Mouse (Mus musculus) olfactory bulb, adult 2 months (tissue): ENCODE measurements around the gene Sapcd1. TPM values are rescaled to one million over a fixed set of nuclear protein-coding genes. Genes with fewer than 3 reads are reported as not detected.
"Not testable (repeated sequence)": the region's sequence is repeated elsewhere in the genome, so short reads cannot be mapped to it uniquely, and the experiment has no call there.

ENCODE experiments used
- H3K27ac ChIP-seq: fragments of 200-500 bp; 2 replicates; pipeline ENCODE4 v1.5.1; 2012; ENCODE audit warnings: low read depth, low read length; ENCODE audit not compliant: insufficient read depth
- H3K4me1 ChIP-seq: fragments of 200-500 bp; 2 replicates; pipeline ENCODE4 v1.6.1; 2012; ENCODE audit warnings: low read length; ENCODE audit not compliant: control insufficient read depth, insufficient read depth
- H3K4me3 ChIP-seq: fragments of 200-500 bp; 2 replicates; pipeline ENCODE4 v1.5.1; 2012; ENCODE audit warnings: mild to moderate bottlenecking, low read depth, low read length, moderate library complexity; ENCODE audit not compliant: insufficient read depth
- CTCF ChIP-seq: fragments of 200-500 bp; IDR thresholded peaks from 2 replicates; pipeline ENCODE4 v1.5.1; 2012; ENCODE audit warnings: low read depth, mild to moderate bottlenecking, low read length, moderate library complexity; ENCODE audit not compliant: insufficient read depth
- POLR2A ChIP-seq: fragments of 200-500 bp; IDR thresholded peaks from 2 replicates; pipeline ENCODE4 v1.6.1; 2012; ENCODE audit warnings: mild to moderate bottlenecking, low read depth, low read length, moderate library complexity; ENCODE audit not compliant: insufficient read depth
- WGBS: fragments of 180-500 bp; shearing (Covaris S2); methylation state at CpG from one replicate; pipeline ENCODE4 v1.1.7; 2018; 5-methylcytosine and 5-hydroxymethylcytosine counted together
- polyA plus RNA-seq: library from polyadenylated mRNA; stranded (reverse); fragments of >200 nt; gene quantifications from 2 replicates; pipeline ENCODE4 v1.2.4, GENCODE M21; 2012; ENCODE audit warnings: low replicate concordance; ENCODE audit not compliant: missing spikeins, insufficient read depth, insufficient read length

The Sapcd1 gene
- polyA plus RNA-seq, 1 experiment = not detected

GRCm38 (mm10) chr17:34998526-34999430 lies 29.0 kb downstream of the Sapcd1 start:
- no peak overlapping the region for H3K4me3 ChIP-seq
- TF ChIP-seq CTCF (no peak), POLR2A (no peak)
- no peak overlapping the region for H3K27ac ChIP-seq
- WGBS = 91% methylated on average over 15 of the region's 15 CpGs
- H3K4me1 ChIP-seq = peaks cover 10% of the 10 kb centered on the region

DNA sequence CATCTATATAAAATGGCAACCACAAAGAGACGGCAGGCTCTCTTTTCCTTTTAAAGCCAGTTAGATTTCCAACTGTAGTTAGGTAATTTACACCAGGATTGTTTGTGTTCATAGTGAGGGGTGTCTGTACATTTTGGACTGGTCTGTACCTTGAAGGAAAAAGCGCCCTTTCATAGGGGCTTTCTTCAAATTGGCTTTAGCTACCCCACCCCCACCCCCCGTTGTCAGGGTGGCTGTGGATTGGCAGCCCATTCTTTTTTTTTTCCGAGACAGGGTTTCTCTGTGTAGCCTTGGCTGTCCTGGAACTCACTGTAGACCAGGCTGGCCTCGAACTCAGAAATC lies 30.7 kb downstream of the Sapcd1 start:
- Histone ChIP-seq H3K4me3 (no peak overlapping the region), H3K4me1 (peaks cover 4% of the 10 kb centered on the region), H3K27ac (no peak overlapping the region)
- WGBS = 89% methylated on average over 5 of the region's 5 CpGs
- TF ChIP-seq CTCF = no peak
- no peak for TF ChIP-seq POLR2A

- 92% methylated on average over 13 of the region's 14 CpGs for WGBS
Measured at GRCm38 (mm10) chr17:34996411-34997141, 31.2 kb downstream of the Sapcd1 start.

GRCm38 (mm10) chr17:34995927-34996326 lies 31.9 kb downstream of the Sapcd1 start:
- WGBS = 99% methylated on average over 4 of the region's 4 CpGs

More at GRCm38 (mm10) chr17:34996411-34997141, 31.2 kb downstream of the Sapcd1 start:
- TF ChIP-seq POLR2A (no peak), CTCF (no peak)
- no peak overlapping the region for H3K27ac ChIP-seq
- peaks cover 4% of the 10 kb centered on the region for H3K4me1 ChIP-seq
- no peak overlapping the region for H3K4me3 ChIP-seq

DNA sequence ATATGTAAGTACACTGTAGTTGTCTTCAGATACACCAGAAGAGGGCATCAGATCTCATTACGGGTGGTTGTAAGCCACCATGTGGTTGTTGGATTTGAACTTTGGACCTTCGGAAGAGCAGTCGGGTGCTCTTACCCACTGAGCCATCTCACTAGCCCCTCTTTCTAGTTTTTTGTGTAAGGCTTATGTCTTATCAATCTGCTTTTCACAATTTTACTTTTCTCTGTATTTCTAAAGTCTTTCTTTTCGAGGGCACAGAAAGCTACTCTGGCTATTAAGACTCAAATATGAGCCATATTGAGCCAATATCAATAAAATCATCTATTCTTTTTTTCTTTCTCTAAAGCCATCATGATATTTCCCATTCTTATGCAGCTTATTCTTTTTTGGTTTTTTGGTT lies 32.6 kb downstream of the Sapcd1 start:
- H3K4me1 ChIP-seq, H3K4me3 ChIP-seq, H3K27ac ChIP-seq: not testable (repeated sequence)
- WGBS = 90% methylated on average over 4 of the region's 4 CpGs

More at GRCm38 (mm10) chr17:34995927-34996326, 31.9 kb downstream of the Sapcd1 start:
- not testable (repeated sequence) for H3K27ac ChIP-seq, H3K4me1 ChIP-seq, H3K4me3 ChIP-seq

DNA sequence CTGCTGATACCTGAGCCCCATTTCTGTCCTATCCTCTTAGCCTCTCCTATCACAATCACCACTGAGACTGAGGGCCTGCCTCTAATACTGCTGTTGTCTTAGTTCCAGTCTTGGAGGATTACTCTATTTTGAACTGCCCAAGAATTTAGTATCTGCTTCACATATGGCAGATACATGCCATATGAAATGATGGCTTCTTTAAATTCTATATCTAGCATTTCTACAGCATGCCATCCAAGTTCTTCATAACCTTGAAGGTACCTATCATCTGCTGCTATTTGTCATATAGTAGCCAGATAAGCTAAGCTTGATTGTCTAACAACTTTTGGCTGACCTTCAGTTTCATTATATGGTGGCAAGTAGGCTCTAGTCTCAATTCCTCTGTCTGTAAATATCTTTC lies 33.1 kb downstream of the Sapcd1 start:
- TF ChIP-seq CTCF (no peak), POLR2A (no peak)
- Histone ChIP-seq H3K4me1 (0 out of 2 replicates have a peak, but pooled peaks cover under 1% of the 10 kb centered on the region), H3K4me3 (no peak overlapping the region), H3K27ac (no peak overlapping the region)

GRCm38 (mm10) chr17:34984218-34984617 lies 43.6 kb downstream of the Sapcd1 start:
- H3K4me3 ChIP-seq = no peak overlapping the region
- WGBS = 70% methylated on average over 2 of the region's 2 CpGs
- no peak overlapping the region for H3K27ac ChIP-seq
- TF ChIP-seq POLR2A = no peak
- no peak for TF ChIP-seq CTCF
- no peaks in the 10 kb centered on the region for H3K4me1 ChIP-seq

DNA sequence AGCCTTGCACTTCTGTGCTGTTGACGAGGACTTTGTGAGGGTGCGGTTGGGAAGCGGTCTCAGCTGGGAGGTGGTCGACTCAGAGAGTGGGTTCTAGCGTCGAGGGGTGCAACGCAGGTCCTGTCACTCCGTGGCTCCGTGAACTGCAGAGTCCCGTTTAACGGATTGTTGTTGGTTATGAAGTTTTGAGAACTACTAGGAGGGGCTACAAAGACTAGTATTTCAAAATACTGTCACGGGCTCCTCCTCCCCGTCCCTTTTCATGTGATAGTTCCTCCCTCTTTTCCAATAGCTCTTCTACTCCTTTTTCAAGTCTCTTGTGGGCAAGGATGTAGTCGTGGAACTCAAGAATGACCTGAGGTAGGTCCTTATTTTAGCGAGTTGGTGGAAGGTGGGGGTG lies 45.5 kb downstream of the Sapcd1 start:
- under 1% methylated on average over 15 of the region's 15 CpGs for WGBS
- Histone ChIP-seq H3K4me3 (peak overlapping the region; percentile 82), H3K27ac (no peak overlapping the region), H3K4me1 (no peaks in the 10 kb centered on the region)
- TF ChIP-seq POLR2A (no peak), CTCF (no peak)

- Histone ChIP-seq H3K4me1 (no peaks in the 10 kb centered on the region), H3K4me3 (peak within 1 kb of the TSS; percentile 82), H3K27ac (peak within 1 kb of the TSS; percentile 96)
- under 1% methylated on average over 58 of the region's 58 CpGs for WGBS
- TF ChIP-seq CTCF (no peak), POLR2A (peak; percentile 74)
Measured at GRCm38 (mm10) chr17:34981690-34982180, 46.1 kb downstream of the Sapcd1 start, which contains the start of gene Lsm2. TSS of gene Lsm2 (plus strand) at chr17:34981862.
